Mouse (Mus musculus) olfactory bulb, adult 2 months (tissue): Measurements from ENCODE around the gene Prkn.

Source experiments
- CTCF ChIP-seq: fragments of 200-500 bp; IDR thresholded peaks from 2 replicates; pipeline ENCODE4 v1.5.1; 2012; ENCODE audit warnings: low read depth, mild to moderate bottlenecking, low read length, moderate library complexity; ENCODE audit not compliant: insufficient read depth
- POLR2A ChIP-seq: fragments of 200-500 bp; IDR thresholded peaks from 2 replicates; pipeline ENCODE4 v1.6.1; 2012; ENCODE audit warnings: mild to moderate bottlenecking, low read depth, low read length, moderate library complexity; ENCODE audit not compliant: insufficient read depth

GRCm38 (mm10) chr17:11038272-11038671 lies 198.1 kb downstream of the Prkn start:
- no peak for TF ChIP-seq CTCF
- TF ChIP-seq POLR2A: no peak
